Mouse (Mus musculus): ENCODE measurements around the gene Gm14226. TPM values are rescaled to one million over a fixed set of nuclear protein-coding genes. Genes with fewer than 3 reads are reported as not detected.
"Not testable (repeated sequence)": the region's sequence is repeated elsewhere in the genome, so short reads cannot be mapped to it uniquely, and the experiment has no call there.

The Gm14226 gene
- polyA plus RNA-seq, 1 experiment from 2014 or later: 0.42 TPM

DNA sequence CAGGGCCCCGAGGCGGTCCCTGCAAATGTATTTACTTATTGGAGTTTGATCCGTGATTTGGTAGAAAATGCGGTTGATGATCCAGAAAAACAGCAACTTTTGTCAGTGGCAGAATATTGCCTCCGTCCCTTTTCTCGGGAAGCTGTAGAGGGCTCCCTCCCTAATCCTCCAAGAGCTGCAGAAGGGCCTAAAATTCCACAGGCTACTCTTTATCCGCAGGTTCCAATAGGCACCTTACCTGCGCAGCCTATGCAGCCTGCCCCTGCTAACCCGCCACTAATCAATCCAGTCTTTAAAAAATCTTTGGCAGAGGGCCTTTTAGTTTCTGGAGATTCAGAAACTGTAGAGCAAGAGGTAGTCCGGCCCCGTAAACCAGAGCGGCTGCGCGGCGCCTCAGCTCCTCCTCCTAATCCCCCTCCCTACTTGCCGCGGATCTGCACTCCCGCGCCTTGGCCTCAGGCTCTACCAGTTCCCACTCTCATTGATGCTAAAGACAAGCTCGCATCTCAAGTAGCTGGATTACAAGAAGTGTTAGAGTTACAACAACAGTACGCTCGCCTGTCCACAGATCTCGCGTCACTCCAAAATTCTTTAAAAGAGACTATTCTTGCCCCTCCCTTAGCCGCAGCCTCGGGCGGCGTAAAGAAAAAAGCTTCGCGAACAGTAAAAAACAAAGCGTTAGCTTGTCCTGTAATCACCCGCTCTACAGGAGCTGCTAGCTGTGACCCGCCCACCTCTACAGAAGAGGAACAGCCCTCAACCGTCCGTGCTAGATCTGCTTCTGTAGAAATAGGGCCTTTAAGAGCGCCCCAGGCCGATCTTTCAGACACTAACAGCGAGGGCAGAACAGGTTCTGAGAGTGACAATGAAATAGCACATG is 936 bp downstream of the Gm14226 start:
- ATAC-seq (replicated peaks; ENCODE audit: insufficient number of reproducible peaks, insufficient read depth, low FRiP score, low read depth): peak; percentile 88
- H3K27me3 ChIP-seq: peaks cover 13% of the 10 kb centered on the region
- WGBS: under 1% methylated on average over 38 of the region's 38 CpGs

DNA sequence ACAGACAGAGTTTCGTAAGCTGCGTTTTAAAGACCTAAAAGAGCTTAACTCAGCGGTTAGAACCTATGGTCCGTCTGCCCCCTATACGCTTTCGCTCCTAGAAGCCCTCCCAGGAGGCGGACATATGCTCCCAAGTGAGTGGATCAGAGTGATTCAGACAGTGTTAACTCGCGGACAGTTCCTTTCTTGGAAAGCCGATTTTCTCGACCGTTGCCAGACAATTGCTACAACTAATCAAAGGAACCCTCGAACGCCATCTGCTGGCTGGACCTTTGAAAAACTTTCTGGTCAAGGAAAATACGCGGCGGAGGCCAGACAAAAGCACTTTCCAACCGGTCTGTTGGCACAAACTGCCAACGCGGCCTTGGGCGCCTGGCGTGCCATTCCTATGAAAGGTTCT is 1.6 kb downstream of the Gm14226 start:
- Histone ChIP-seq H3K4me1 (replicated peaks) (peaks cover 2% of the 10 kb centered on the region), H3K9ac (peak overlapping the region; percentile 57), H3K4me2 (peak overlapping the region; percentile 87), H3K4me3 (peak overlapping the region; percentile 55), H3K36me3 (no peaks in the 10 kb centered on the region), H3K27me3 (peaks cover 12% of the 10 kb centered on the region), H3K27ac (peak overlapping the region; percentile 59), H3K9me3 (replicated peaks) (no peaks in the 10 kb centered on the region)
- ATAC-seq (replicated peaks; ENCODE audit: insufficient number of reproducible peaks, insufficient read depth, low FRiP score, low read depth): peak; percentile 77; the same call in 1 of the 2 replicates
- under 1% methylated on average over 22 of the region's 22 CpGs for WGBS

More for the DNA sequence above, 936 bp downstream of the Gm14226 start:
- H3K36me3 ChIP-seq: no peaks in the 10 kb centered on the region
- H3K4me1 ChIP-seq (replicated peaks): peaks cover 2% of the 10 kb centered on the region
- peak overlapping the region; percentile 57 for H3K9ac ChIP-seq
- peak overlapping the region; percentile 87 for H3K4me2 ChIP-seq
- H3K27ac ChIP-seq: peak overlapping the region; percentile 59
- H3K4me3 ChIP-seq: peak overlapping the region; percentile 55
- no peaks in the 10 kb centered on the region for H3K9me3 ChIP-seq (replicated peaks)

DNA sequence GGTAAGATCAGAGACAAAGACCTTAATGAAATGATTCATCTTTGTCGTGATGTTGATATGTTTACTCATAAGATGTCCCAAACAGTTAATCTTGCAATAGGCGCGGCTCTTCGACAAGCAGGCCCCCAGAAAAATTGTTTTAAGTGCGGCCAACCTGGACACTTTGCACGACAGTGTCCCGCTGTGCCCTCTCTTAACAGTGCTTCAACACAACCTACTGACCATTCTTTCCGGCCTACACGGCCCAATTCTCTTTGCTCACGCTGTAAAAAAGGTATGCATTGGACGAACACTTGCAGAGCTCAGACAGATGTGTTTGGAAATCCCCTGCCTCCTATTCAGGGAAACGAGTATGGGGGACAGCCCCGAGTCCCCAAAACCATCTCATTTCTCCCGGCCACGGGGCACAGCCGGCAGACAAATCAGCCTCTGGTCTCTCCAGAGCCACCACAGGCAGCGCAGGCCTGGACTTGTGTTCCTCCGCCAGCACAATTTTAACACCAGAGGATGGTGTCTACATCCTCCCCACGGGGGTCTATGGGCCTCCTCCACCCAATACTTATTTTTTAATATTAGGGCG is 2.3 kb downstream of the Gm14226 start:
- not testable (repeated sequence) for H3K27ac ChIP-seq; H3K36me3 ChIP-seq; H3K9ac ChIP-seq; H3K4me3 ChIP-seq; H3K9me3 ChIP-seq (replicated peaks); H3K4me1 ChIP-seq (replicated peaks); H3K4me2 ChIP-seq; ATAC-seq (replicated peaks; ENCODE audit: insufficient number of reproducible peaks, insufficient read depth, low FRiP score, low read depth)
- peaks cover 12% of the 10 kb centered on the region for H3K27me3 ChIP-seq
- 46% methylated on average over 20 of the region's 20 CpGs for WGBS

DNA sequence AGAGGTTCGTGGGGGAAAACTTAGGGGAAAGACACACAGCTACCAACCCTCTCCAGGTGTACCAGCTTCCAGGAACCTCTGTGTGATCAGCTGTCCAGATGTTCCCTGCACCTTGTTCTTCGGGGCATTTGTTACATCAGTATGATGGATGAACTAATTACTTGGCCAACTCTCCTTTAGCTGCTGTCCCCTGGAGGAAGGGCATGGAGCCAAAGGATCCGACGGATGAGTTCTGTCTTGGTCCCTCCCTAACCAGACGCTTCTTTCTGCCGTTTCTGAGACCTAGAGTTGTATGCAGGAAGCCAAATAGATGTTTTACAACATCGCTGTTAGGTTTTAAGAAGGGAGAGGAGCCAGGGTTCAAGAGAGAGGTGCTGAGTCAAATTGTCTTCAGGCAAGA is 12.8 kb downstream of the Gm14226 start:
- H3K27ac ChIP-seq: no peak overlapping the region
- ATAC-seq (replicated peaks; ENCODE audit: insufficient number of reproducible peaks, insufficient read depth, low FRiP score, low read depth): no peak
- H3K4me2 ChIP-seq: no peak overlapping the region
- no peaks in the 10 kb centered on the region for H3K36me3 ChIP-seq
- H3K9ac ChIP-seq: no peak overlapping the region
- 0 out of 2 replicates have a peak, but pooled peaks cover 3% of the 10 kb centered on the region for H3K4me1 ChIP-seq (replicated peaks)
- no peak overlapping the region for H3K4me3 ChIP-seq
- no peaks in the 10 kb centered on the region for H3K9me3 ChIP-seq (replicated peaks)
- no peaks in the 10 kb centered on the region for H3K27me3 ChIP-seq
- WGBS: 57% methylated on average over 7 of the region's 7 CpGs

DNA sequence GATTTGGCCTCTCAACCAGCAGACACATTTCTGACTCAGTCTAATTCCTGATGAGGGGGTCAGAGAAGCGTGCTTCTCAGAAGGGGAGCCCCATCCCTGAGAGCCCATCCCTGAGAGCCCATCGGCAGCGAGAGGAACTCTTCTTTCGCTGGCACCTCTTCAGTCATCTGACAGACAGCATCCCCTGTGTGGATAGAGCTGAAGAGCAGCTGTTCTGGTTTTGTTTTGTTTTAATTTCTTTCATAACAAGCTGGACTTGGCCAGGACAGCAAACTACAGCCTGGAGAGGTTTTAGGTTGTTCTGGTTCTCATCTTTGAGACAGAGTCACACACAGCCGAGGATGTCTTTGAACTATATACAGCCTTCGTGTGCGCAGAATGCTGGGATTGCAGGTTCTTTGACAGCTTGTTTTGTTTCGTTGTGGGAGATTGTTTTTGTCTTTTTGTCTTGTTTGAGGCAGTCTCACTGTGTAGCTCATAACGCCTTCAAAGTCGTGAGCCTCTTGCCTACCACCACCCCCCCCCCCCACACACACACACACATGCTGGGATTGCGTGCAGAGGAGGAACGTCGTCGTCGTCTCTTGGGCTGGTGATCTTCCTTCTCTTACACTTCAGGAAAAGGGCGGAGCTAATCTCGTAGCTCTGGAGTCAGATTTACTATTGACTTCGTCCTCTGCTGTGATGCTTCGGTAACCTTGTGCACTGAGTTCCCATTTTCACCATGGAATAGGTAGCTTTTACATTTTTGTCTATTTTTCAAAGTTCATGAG is 15.1 kb downstream of the Gm14226 start:
- ATAC-seq (replicated peaks; ENCODE audit: insufficient number of reproducible peaks, insufficient read depth, low FRiP score, low read depth): no peak
- H3K4me1 ChIP-seq (replicated peaks): 0 out of 2 replicates have a peak, but pooled peaks cover 3% of the 10 kb centered on the region
- 39% methylated on average over 19 of the region's 19 CpGs for WGBS
- H3K27me3 ChIP-seq: no peaks in the 10 kb centered on the region
- H3K4me2 ChIP-seq: no peak overlapping the region
- no peak overlapping the region for H3K9ac ChIP-seq
- no peaks in the 10 kb centered on the region for H3K9me3 ChIP-seq (replicated peaks)
- H3K27ac ChIP-seq: no peak overlapping the region
- no peaks in the 10 kb centered on the region for H3K36me3 ChIP-seq
- no peak overlapping the region for H3K4me3 ChIP-seq

DNA sequence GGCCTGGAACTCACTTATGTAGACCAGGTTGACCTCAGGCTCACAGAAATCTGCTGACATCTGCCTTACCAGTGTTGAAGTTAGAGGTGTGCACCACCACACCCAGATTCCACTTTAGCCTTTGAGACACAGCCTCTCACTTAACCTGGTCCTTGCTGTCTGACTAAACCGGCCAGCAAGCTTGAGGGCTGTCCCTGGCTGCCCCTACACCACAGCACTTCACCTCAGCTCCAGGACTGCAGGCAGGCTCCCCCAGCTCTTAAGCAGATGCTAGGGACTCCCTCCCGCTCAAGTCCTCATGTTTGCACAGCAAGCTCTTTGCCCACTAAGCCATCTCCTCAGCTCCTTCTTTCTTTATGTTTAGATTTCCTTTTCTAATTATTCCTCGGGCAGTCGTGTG is 21.9 kb downstream of the Gm14226 start:
- Histone ChIP-seq H3K4me3 (no peak overlapping the region), H3K9ac (no peak overlapping the region), H3K36me3 (no peaks in the 10 kb centered on the region), H3K4me1 (replicated peaks) (no peaks in the 10 kb centered on the region), H3K27ac (no peak overlapping the region), H3K9me3 (replicated peaks) (no peaks in the 10 kb centered on the region), H3K4me2 (no peak overlapping the region), H3K27me3 (no peaks in the 10 kb centered on the region)
- WGBS: 74% methylated on average over 4 of the region's 4 CpGs
- ATAC-seq (replicated peaks; ENCODE audit: insufficient number of reproducible peaks, insufficient read depth, low FRiP score, low read depth): no peak

DNA sequence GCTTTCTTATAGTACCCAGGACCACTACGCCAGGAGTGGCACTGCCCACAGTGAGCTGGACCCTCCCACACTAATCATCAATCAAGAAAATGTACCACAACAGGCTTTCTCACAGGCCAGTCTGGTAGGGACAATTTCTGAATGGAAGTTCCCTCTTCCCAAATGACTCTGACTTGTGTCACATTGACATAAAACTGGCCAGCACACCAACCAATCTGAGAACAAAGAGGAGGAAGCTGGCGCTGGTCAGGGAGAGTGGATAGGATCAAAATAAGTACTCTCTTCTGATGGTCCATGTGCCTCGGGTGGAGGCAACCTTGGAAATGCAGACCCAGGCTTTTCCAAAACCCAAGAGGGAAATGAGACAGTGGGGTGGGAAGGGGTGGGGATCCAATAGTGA is 26.5 kb downstream of the Gm14226 start:
- Histone ChIP-seq H3K4me3 (no peak overlapping the region), H3K36me3 (no peaks in the 10 kb centered on the region), H3K4me1 (replicated peaks) (no peaks in the 10 kb centered on the region), H3K27ac (no peak overlapping the region), H3K9ac (no peak overlapping the region), H3K4me2 (no peak overlapping the region), H3K9me3 (replicated peaks) (no peaks in the 10 kb centered on the region), H3K27me3 (no peaks in the 10 kb centered on the region)
- no peak for ATAC-seq (replicated peaks; ENCODE audit: insufficient number of reproducible peaks, insufficient read depth, low FRiP score, low read depth)
- WGBS: 68% methylated on average over 3 of the region's 3 CpGs

DNA sequence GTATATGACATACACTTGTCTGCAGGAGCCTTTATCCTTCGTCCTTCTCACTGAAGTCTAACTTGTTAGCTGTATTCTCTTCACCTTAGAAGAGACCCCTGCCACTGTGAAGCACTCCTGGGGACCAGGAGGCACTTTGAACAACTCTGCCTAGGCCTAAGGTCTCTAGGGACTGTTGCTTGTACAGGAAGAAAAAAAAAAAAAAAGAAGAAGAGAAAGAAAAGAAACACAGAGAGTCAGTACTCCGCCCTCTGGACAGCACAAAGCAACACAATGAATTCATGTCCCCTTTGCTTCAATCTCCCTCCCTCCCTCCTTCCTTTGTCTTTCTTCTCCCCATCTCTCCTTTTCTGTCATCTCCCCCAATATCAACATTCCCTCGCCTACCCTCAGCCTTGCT is 27.0 kb downstream of the Gm14226 start:
- 67% methylated on average over 3 of the region's 3 CpGs for whole genome bisulfite sequencing
- Histone ChIP-seq H3K36me3 (no peaks in the 10 kb centered on the region), H3K4me3 (no peak overlapping the region), H3K9me3 (replicated peaks) (no peaks in the 10 kb centered on the region), H3K4me2 (no peak overlapping the region), H3K27me3 (no peaks in the 10 kb centered on the region), H3K4me1 (replicated peaks) (peaks cover 2% of the 10 kb centered on the region), H3K9ac (no peak overlapping the region), H3K27ac (no peak overlapping the region)
- ATAC-seq (replicated peaks; ENCODE audit: insufficient number of reproducible peaks, insufficient read depth, low FRiP score, low read depth): no peak

DNA sequence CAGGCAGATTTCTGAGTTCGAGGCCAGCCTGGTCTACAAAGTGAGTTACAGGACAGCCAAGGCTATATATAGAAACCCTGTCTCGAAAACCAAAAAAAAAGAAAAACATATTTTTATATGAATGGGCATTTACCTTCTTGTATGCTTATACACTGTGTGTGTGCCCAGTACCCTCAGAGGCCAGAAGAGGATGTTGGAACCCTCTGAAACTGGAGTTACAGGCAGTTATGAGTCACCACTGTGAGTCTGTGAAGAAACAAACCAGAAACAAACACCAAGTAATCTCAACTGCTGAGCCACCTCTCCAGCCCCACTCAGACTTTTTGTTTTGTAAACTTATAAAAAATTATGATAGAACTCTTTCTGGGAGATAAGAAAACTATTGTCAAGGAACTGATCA is 28.7 kb downstream of the Gm14226 start:
- no peak overlapping the region for H3K4me2 ChIP-seq
- H3K4me3 ChIP-seq: no peak overlapping the region
- H3K9me3 ChIP-seq (replicated peaks): no peaks in the 10 kb centered on the region
- ATAC-seq (replicated peaks; ENCODE audit: insufficient number of reproducible peaks, insufficient read depth, low FRiP score, low read depth): no peak
- no peaks in the 10 kb centered on the region for H3K36me3 ChIP-seq
- H3K9ac ChIP-seq: no peak overlapping the region
- H3K27me3 ChIP-seq: no peaks in the 10 kb centered on the region
- peaks cover 14% of the 10 kb centered on the region for H3K4me1 ChIP-seq (replicated peaks)
- no peak overlapping the region for H3K27ac ChIP-seq
- 75% methylated on average over 2 of the region's 2 CpGs for WGBS

DNA sequence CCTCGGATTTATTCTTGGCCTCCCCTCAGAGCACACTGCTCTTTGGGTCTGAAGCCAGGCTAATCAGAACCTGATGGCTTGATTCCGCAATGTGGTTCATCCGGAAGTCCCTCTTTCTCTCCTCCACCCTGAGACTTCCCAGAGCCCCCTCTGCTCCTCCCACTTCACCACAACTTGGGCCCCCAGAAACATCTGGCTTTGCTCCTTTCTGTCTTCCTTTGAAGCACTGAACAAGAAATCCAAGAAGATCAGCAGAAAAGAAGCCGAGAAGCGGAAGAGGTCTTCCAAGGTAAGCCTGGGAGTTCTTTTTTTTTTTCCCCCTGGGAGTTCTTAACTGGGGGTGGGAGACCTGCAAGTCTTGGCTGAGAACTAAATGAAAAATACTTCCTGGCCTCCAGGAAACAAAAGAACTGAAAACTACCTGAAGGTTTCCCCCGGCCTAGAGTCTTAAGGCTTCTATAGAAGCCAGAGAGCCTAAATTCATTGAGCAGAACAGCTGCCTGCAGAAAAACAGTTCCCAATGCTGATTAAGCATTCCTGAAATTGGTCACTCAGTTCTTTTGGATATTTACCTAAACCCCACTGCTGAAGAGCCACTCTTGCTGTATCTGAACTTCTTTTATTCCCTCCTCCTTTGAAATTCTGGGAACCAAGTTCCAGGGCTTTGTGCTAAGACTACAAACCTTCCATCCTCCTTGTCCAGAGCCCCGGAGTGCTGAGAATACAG is 29.5 kb downstream of the Gm14226 start:
- H3K36me3 ChIP-seq: no peaks in the 10 kb centered on the region
- H3K4me1 ChIP-seq (replicated peaks): peaks cover 17% of the 10 kb centered on the region
- H3K9ac ChIP-seq: no peak overlapping the region
- no peaks in the 10 kb centered on the region for H3K27me3 ChIP-seq
- WGBS: 51% methylated on average over 7 of the region's 7 CpGs
- ATAC-seq (replicated peaks; ENCODE audit: insufficient number of reproducible peaks, insufficient read depth, low FRiP score, low read depth): no peak
- H3K4me3 ChIP-seq: no peak overlapping the region
- no peak overlapping the region for H3K27ac ChIP-seq
- peak overlapping the region; percentile 6; the same call in 1 of the 2 replicates for H3K4me2 ChIP-seq
- no peaks in the 10 kb centered on the region for H3K9me3 ChIP-seq (replicated peaks)

DNA sequence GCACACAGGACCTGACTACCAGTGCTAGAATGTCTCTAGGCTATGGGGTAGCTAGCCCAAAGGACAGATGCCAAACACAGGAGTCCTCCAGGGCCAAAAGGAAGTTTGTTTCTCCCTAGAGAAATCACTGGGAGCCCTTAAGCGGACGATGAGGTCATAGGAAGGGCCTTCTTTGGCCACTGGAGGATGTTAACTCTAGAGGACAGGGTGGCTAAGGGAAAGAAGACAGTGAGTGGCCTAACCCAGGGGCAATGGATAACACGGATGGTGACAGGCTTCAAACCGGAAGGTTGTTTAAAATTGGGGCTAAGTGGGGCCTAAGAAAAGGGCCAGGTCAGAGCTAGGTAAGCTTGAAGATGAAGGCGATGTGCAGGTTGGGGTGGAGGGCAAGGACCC is 32.0 kb downstream of the Gm14226 start:
- Histone ChIP-seq H3K27ac (peak overlapping the region; percentile 70), H3K36me3 (no peaks in the 10 kb centered on the region), H3K27me3 (no peaks in the 10 kb centered on the region), H3K4me3 (peak overlapping the region; percentile 61), H3K4me2 (peak overlapping the region; percentile 91), H3K4me1 (replicated peaks) (peaks cover 17% of the 10 kb centered on the region), H3K9me3 (replicated peaks) (no peaks in the 10 kb centered on the region), H3K9ac (peak overlapping the region; percentile 66)
- 32% methylated on average over 5 of the region's 5 CpGs for WGBS
- ATAC-seq (replicated peaks; ENCODE audit: insufficient number of reproducible peaks, insufficient read depth, low FRiP score, low read depth): 0 out of 2 replicates have a peak, but pooled peaks have one; percentile 15
